Mouse (Mus musculus) CD4-positive helper T cell, adult 2 months (primary cell): ENCODE data around the gene Msrb2.
A peak's percentile ranks its signal among the peaks of the same experiment; 100 is the strongest.

Source experiments
- DNase-seq: peaks from one replicate; pipeline ENCODE4 v3.0.0-alpha.2; 2012; ENCODE audit warnings: low read depth, missing footprints, low spot score

Msrb2 gene

GRCm38 (mm10) chr2:19371390-19372158, at the start of gene Msrb2:
TSS of gene Msrb2 (plus strand) at chr2:19371440.
- peak; percentile 74 for DNase-seq

- DNase-seq: no peak
Measured at GRCm38 (mm10) chr2:19322448-19322847, 48.8 kb upstream of the Msrb2 start.

GRCm38 (mm10) chr2:19326376-19326775, 44.9 kb upstream of the Msrb2 start:
- DNase-seq: no peak

GRCm38 (mm10) chr2:19327811-19328210, 43.4 kb upstream of the Msrb2 start:
- DNase-seq: no peak

GRCm38 (mm10) chr2:19343901-19344635, 27.2 kb upstream of the Msrb2 start:
- no peak for DNase-seq

- peak; percentile 76 for DNase-seq
Measured at GRCm38 (mm10) chr2:19344636-19345413, 26.4 kb upstream of the Msrb2 start.

GRCm38 (mm10) chr2:19345414-19345964, 25.8 kb upstream of the Msrb2 start:
- no peak for DNase-seq

- no peak for DNase-seq
Measured at GRCm38 (mm10) chr2:19348454-19348853, 22.8 kb upstream of the Msrb2 start.

- no peak for DNase-seq
Measured at GRCm38 (mm10) chr2:19350167-19350566, 21.1 kb upstream of the Msrb2 start.

- DNase-seq: no peak
Measured at GRCm38 (mm10) chr2:19351615-19352253, 19.5 kb upstream of the Msrb2 start.

GRCm38 (mm10) chr2:19353158-19353557, 18.1 kb upstream of the Msrb2 start:
- DNase-seq: no peak

GRCm38 (mm10) chr2:19362880-19363279, 8.4 kb upstream of the Msrb2 start:
- no peak for DNase-seq

GRCm38 (mm10) chr2:19366426-19366825, 4.8 kb upstream of the Msrb2 start:
- no peak for DNase-seq

- DNase-seq: no peak
Measured at GRCm38 (mm10) chr2:19367114-19367513, 4.1 kb upstream of the Msrb2 start.

GRCm38 (mm10) chr2:19373695-19374094, 2.5 kb downstream of the Msrb2 start:
- DNase-seq: no peak

GRCm38 (mm10) chr2:19380446-19380950, 9.3 kb downstream of the Msrb2 start:
- no peak for DNase-seq

GRCm38 (mm10) chr2:19380986-19381385, 9.7 kb downstream of the Msrb2 start:
- no peak for DNase-seq

- DNase-seq: no peak
Measured at GRCm38 (mm10) chr2:19382206-19382605, 11.0 kb downstream of the Msrb2 start.

GRCm38 (mm10) chr2:19383006-19383405, 11.8 kb downstream of the Msrb2 start:
- DNase-seq: no peak

- DNase-seq: no peak
Measured at GRCm38 (mm10) chr2:19385772-19386171, 14.5 kb downstream of the Msrb2 start.
